Comparison of ENCODE assay signal across 8 mouse cellular contexts in genomic region chr12:78748113-78748512, GRCm38 (mm10). TPM values are rescaled to one million over a fixed set of nuclear protein-coding genes. Genes with fewer than 3 reads are reported as not detected.
A peak's percentile ranks its signal among the peaks of the same experiment; 100 is the strongest.
DNase-seq lines count a peak whose midpoint lies in the region; ATAC-seq and TF ChIP-seq lines count a peak whose summit lies in the region.

No protein-coding gene starts in this region.

- H3K9ac ChIP-seq in kidney, embryonic 16.5 days (replicated peaks; ENCODE audit: low read length) = peak overlapping the region; percentile 85
- peak overlapping the region; percentile 79 for H3K9ac ChIP-seq in MEL (ENCODE audit: control insufficient read depth, low read depth, low read length, poor library complexity, severe bottlenecking)
- H3K9ac ChIP-seq in embryonic facial prominence, embryonic 13.5 days = peak overlapping the region; percentile 80
- peak overlapping the region; percentile 72 for H3K9ac ChIP-seq in hindbrain, embryonic 13.5 days
- peak overlapping the region; percentile 57 for H3K9ac ChIP-seq in lung, embryonic 15.5 days
- peak overlapping the region; percentile 77 for H3K9ac ChIP-seq in stomach, embryonic 15.5 days

- H3K9me3 ChIP-seq in kidney, embryonic 16.5 days (ENCODE audit: low read length) = no peaks in the 10 kb centered on the region
- no peaks in the 10 kb centered on the region for H3K9me3 ChIP-seq in MEL (replicated peaks; ENCODE audit: insufficient read depth, low read length)
- no peaks in the 10 kb centered on the region for H3K9me3 ChIP-seq in embryonic facial prominence, embryonic 13.5 days
- H3K9me3 ChIP-seq in hindbrain, embryonic 13.5 days = no peaks in the 10 kb centered on the region
- no peaks in the 10 kb centered on the region for H3K9me3 ChIP-seq in lung, embryonic 15.5 days
- no peaks in the 10 kb centered on the region for H3K9me3 ChIP-seq in stomach, embryonic 15.5 days

- H3K79me2 ChIP-seq in MEL (ENCODE audit: control insufficient read depth, insufficient read depth, low read length, poor library complexity) = peaks cover 23% of the 10 kb centered on the region

- peak overlapping the region; percentile 81 for H3K27ac ChIP-seq in kidney, embryonic 16.5 days (ENCODE audit: low read length)
- peak overlapping the region; percentile 44 for H3K27ac ChIP-seq in MEL (ENCODE audit: control insufficient read depth, low read depth, low read length)
- H3K27ac ChIP-seq in embryonic facial prominence, embryonic 13.5 days = peak overlapping the region; percentile 97
- peak overlapping the region; percentile 80 for H3K27ac ChIP-seq in hindbrain, embryonic 13.5 days
- H3K27ac ChIP-seq in lung, embryonic 15.5 days = peak overlapping the region; percentile 75
- H3K27ac ChIP-seq in stomach, embryonic 15.5 days = peak overlapping the region; percentile 65; the same call in 1 of the 2 replicates

- peak overlapping the region; percentile 99 for H3K4me2 ChIP-seq in kidney, embryonic 16.5 days (replicated peaks; ENCODE audit: low read depth, low read length)
- peak overlapping the region; percentile 92 for H3K4me2 ChIP-seq in embryonic facial prominence, embryonic 13.5 days
- H3K4me2 ChIP-seq in hindbrain, embryonic 13.5 days = peak overlapping the region; percentile 91
- H3K4me2 ChIP-seq in lung, embryonic 15.5 days = peak overlapping the region; percentile 97
- peak overlapping the region; percentile 89 for H3K4me2 ChIP-seq in stomach, embryonic 15.5 days

- H3K4me3 ChIP-seq in kidney, embryonic 16.5 days (ENCODE audit: low read length) = peak overlapping the region; percentile 83
- peak overlapping the region; percentile 72 to 94 for H3K4me3 ChIP-seq in MEL (ENCODE audit: control insufficient read depth in 1 of 2, insufficient read depth in 1 of 2, low read depth in 2 of 2, low read length in 2 of 2)
- peak overlapping the region; percentile 78 for H3K4me3 ChIP-seq in embryonic facial prominence, embryonic 13.5 days
- H3K4me3 ChIP-seq in hindbrain, embryonic 13.5 days = peak overlapping the region; percentile 82
- H3K4me3 ChIP-seq in lung, embryonic 15.5 days = peak overlapping the region; percentile 88
- peak overlapping the region; percentile 81 for H3K4me3 ChIP-seq in stomach, embryonic 15.5 days (replicated peaks)

- 0 out of 2 replicates have a peak, but pooled peaks cover 5% of the 10 kb centered on the region for H3K4me1 ChIP-seq in kidney, embryonic 16.5 days (ENCODE audit: insufficient read depth, low read length)
- H3K4me1 ChIP-seq in MEL (ENCODE audit: control insufficient read depth in 1 of 2, insufficient read depth in 2 of 2, low read length in 2 of 2) = peaks cover 4 to 16% of the 10 kb centered on the region in 2 experiments
- H3K4me1 ChIP-seq in embryonic facial prominence, embryonic 13.5 days = peaks cover 8% of the 10 kb centered on the region
- H3K4me1 ChIP-seq in hindbrain, embryonic 13.5 days (replicated peaks) = peaks cover 9% of the 10 kb centered on the region
- H3K4me1 ChIP-seq in lung, embryonic 15.5 days = peaks cover 19% of the 10 kb centered on the region
- peaks cover 4% of the 10 kb centered on the region; the same call in 1 of the 2 replicates for H3K4me1 ChIP-seq in stomach, embryonic 15.5 days

- no peak for DNase-seq in kidney, adult 8-10 months
- DNase-seq in MEL (ENCODE audit: low read depth, low spot score) = no peak
- no peak for DNase-seq in cerebellum, adult 9-10 months

- no peak for TF ChIP-seq EP300 in MEL (IDR thresholded peaks at IDR 0.05; ENCODE audit: low read depth in 1 of 2, low read length in 2 of 2)

- peak; percentile 28 for ATAC-seq in kidney, embryonic 16.5 days (ENCODE audit: low FRiP score, low TSS enrichment)
- ATAC-seq in embryonic facial prominence, embryonic 13.5 days (ENCODE audit: insufficient number of reproducible peaks, insufficient read depth, low FRiP score, low TSS enrichment, low read depth) = no peak
- peak; percentile 53 for ATAC-seq in hindbrain, embryonic 13.5 days (ENCODE audit: low FRiP score)
- no peak for ATAC-seq in lung, embryonic 15.5 days (ENCODE audit: borderline replicate concordance, extremely low read depth, low FRiP score, low TSS enrichment)
- ATAC-seq in stomach, embryonic 15.5 days (ENCODE audit: insufficient read depth, low FRiP score, low read depth) = no peak

- no peaks in the 10 kb centered on the region for H3K36me3 ChIP-seq in kidney, embryonic 16.5 days (ENCODE audit: insufficient read depth, low read length)
- peaks cover 0 to 28% of the 10 kb centered on the region in 2 experiments; a peak in 2 of 4 replicates for H3K36me3 ChIP-seq in MEL (ENCODE audit: control insufficient read depth in 1 of 2, insufficient read depth in 2 of 2, low read length in 2 of 2)
- H3K36me3 ChIP-seq in embryonic facial prominence, embryonic 13.5 days = no peaks in the 10 kb centered on the region
- no peaks in the 10 kb centered on the region for H3K36me3 ChIP-seq in hindbrain, embryonic 13.5 days
- no peaks in the 10 kb centered on the region for H3K36me3 ChIP-seq in lung, embryonic 15.5 days
- no peaks in the 10 kb centered on the region for H3K36me3 ChIP-seq in stomach, embryonic 15.5 days

- no peak for TF ChIP-seq CTCF in MEL (IDR thresholded peaks at IDR 0.05 in 2 of 3, conservative IDR thresholded peaks at IDR 0.05 in 1 of 3; ENCODE audit: control insufficient read depth in 1 of 3, insufficient read depth in 1 of 3, low read depth in 2 of 3, low read length in 3 of 3, poor library complexity in 1 of 3, severe bottlenecking in 1 of 3)

- no peak for TF ChIP-seq POLR2A in MEL (IDR thresholded peaks at IDR 0.05; ENCODE audit: control insufficient read depth in 1 of 2, insufficient read depth in 1 of 2, low read depth in 1 of 2, low read length in 2 of 2, poor library complexity in 1 of 2)

- TF ChIP-seq RAD21 in MEL (IDR thresholded peaks at IDR 0.05; ENCODE audit: low read depth, low read length) = no peak

- peaks cover 3% of the 10 kb centered on the region for H3K27me3 ChIP-seq in kidney, embryonic 16.5 days (ENCODE audit: insufficient read depth, low read length)
- no peaks in the 10 kb centered on the region for H3K27me3 ChIP-seq in MEL (ENCODE audit: control insufficient read depth in 1 of 2, insufficient read depth in 2 of 2, low read length in 2 of 2)
- 0 out of 2 replicates have a peak, but pooled peaks cover 8% of the 10 kb centered on the region for H3K27me3 ChIP-seq in embryonic facial prominence, embryonic 13.5 days
- peaks cover 6% of the 10 kb centered on the region; the same call in 1 of the 2 replicates for H3K27me3 ChIP-seq in hindbrain, embryonic 13.5 days
- H3K27me3 ChIP-seq in lung, embryonic 15.5 days = peaks cover 4% of the 10 kb centered on the region; the same call in 1 of the 2 replicates
- no peaks in the 10 kb centered on the region for H3K27me3 ChIP-seq in stomach, embryonic 15.5 days (replicated peaks)

- 0% methylated on average over 10 of the region's 10 CpGs for WGBS in kidney, embryonic 16.5 days
- WGBS in embryonic facial prominence, embryonic 13.5 days = under 1% methylated on average over 10 of the region's 10 CpGs
- WGBS in hindbrain, embryonic 13.5 days = 0% methylated on average over 10 of the region's 10 CpGs
- WGBS in lung, embryonic 15.5 days = 0% methylated on average over 10 of the region's 10 CpGs
- WGBS in stomach, embryonic 15.5 days = 0% methylated on average over 10 of the region's 10 CpGs

TF ChIP-seq in MEL, 35 proteins besides CTCF, POLR2A, EP300 and RAD21:
- 0 out of 2 replicates have a peak, but pooled peaks have one; percentile 28 for TF ChIP-seq MXI1 (IDR thresholded peaks at IDR 0.05; ENCODE audit: low read depth, low read length)
- no peak for TF ChIP-seq GATA1 (IDR thresholded peaks at IDR 0.05; ENCODE audit: low read depth, low read length)
- TF ChIP-seq MAX (IDR thresholded peaks at IDR 0.05; ENCODE audit: low read length) = 0 out of 2 replicates have a peak, but pooled peaks have one; percentile 1
- no peak for TF ChIP-seq JUND (IDR thresholded peaks at IDR 0.05; ENCODE audit: low read depth, low read length)

RNA-seq across cellular contexts. Expression of gene Mpp5, which starts 0.6 kb away (rescaled TPM):
- 23.0 and 25.4 TPM in 2 replicates for polyA plus RNA-seq in kidney, embryonic 16.5 days (2015; fragmentation: Nextera tagmentation; extraction: Ambion mirVana)
- total RNA-seq in MEL (2012; rRNA removed) = 15.2 and 17.4 TPM in 2 replicates
- polyA plus RNA-seq in MEL (2012; ENCODE audit: insufficient read depth in 1 of 2, insufficient read length in 2 of 2, low read depth in 1 of 2, low replicate concordance in 2 of 2, missing spikeins in 1 of 2) = 100 to 1,000 TPM in 1 of 2 experiments, 10 to 100 TPM in 1; 15.1 to 143 TPM
- polyA plus RNA-seq in embryonic facial prominence, embryonic 13.5 days (2015; fragmentation: Nextera tagmentation; extraction: Ambion mirVana) = 19.2 and 24.6 TPM in 2 replicates
- 18.8 and 21.7 TPM in 2 replicates for polyA plus RNA-seq in hindbrain, embryonic 13.5 days (2015; fragmentation: Nextera tagmentation; extraction: Ambion mirVana)
- polyA plus RNA-seq in lung, embryonic 15.5 days (2015; fragmentation: Nextera tagmentation; extraction: Ambion mirVana) = 21.8 and 26.1 TPM in 2 replicates
- polyA plus RNA-seq in stomach, embryonic 15.5 days (2015; fragmentation: Nextera tagmentation; extraction: Ambion mirVana) = 20.7 and 21.2 TPM in 2 replicates

RNA-seq across cellular contexts. Expression of gene Fam71d, which starts 56.8 kb away (rescaled TPM):
- 0.18 TPM in 1 of 2 replicates, not detected in the other for polyA plus RNA-seq in kidney, embryonic 16.5 days (2015; fragmentation: Nextera tagmentation; extraction: Ambion mirVana)
- total RNA-seq in MEL (2012; rRNA removed) = not detected in 2 replicates
- polyA plus RNA-seq in MEL (2012; ENCODE audit: insufficient read depth in 1 of 2, insufficient read length in 2 of 2, low read depth in 1 of 2, low replicate concordance in 2 of 2, missing spikeins in 1 of 2) = not detected
- not detected in 2 replicates for polyA plus RNA-seq in embryonic facial prominence, embryonic 13.5 days (2015; fragmentation: Nextera tagmentation; extraction: Ambion mirVana)
- 0.78 TPM in 1 of 2 replicates, not detected in the other for polyA plus RNA-seq in hindbrain, embryonic 13.5 days (2015; fragmentation: Nextera tagmentation; extraction: Ambion mirVana)
- polyA plus RNA-seq in lung, embryonic 15.5 days (2015; fragmentation: Nextera tagmentation; extraction: Ambion mirVana) = not detected in 2 replicates
- not detected in 2 replicates for polyA plus RNA-seq in stomach, embryonic 15.5 days (2015; fragmentation: Nextera tagmentation; extraction: Ambion mirVana)

Comparison
In these comparisons a context has a peak if more than half of its experiments do, and no peak if none do; other contexts are left out.
1. ATAC-seq: peak in kidney, embryonic 16.5 days (single experiment) and hindbrain, embryonic 13.5 days (single experiment); none in embryonic facial prominence, embryonic 13.5 days (single experiment), lung, embryonic 15.5 days (single experiment) and stomach, embryonic 15.5 days (single experiment).
2. H3K27ac ChIP-seq: peak in every context shown above with its lines; median percentile 97 in embryonic facial prominence, embryonic 13.5 days; 81 in kidney, embryonic 16.5 days; 80 in hindbrain, embryonic 13.5 days; 75 in lung, embryonic 15.5 days; 65 in stomach, embryonic 15.5 days; 44 in MEL.
3. Peak in every context shown above with its lines, with median percentiles within 50 percentile points of each other: H3K4me2 ChIP-seq, H3K4me3 ChIP-seq and H3K9ac ChIP-seq.